Mouse (Mus musculus) ES-E14 (cell line): ENCODE measurements around the gene Oxsr1.

Source experiments
- CHD2 ChIP-seq: IDR thresholded peaks from 2 replicates; pipeline ENCODE4 v1.6.1; 2014; ENCODE audit warnings: mild to moderate bottlenecking, low read depth, low read length, inconsistent platforms
- MAFK ChIP-seq: IDR thresholded peaks from 2 replicates; pipeline ENCODE4 v1.6.1; 2014; ENCODE audit warnings: mild to moderate bottlenecking, low read depth, low read length, inconsistent platforms; ENCODE audit not compliant: insufficient read depth

DNA sequence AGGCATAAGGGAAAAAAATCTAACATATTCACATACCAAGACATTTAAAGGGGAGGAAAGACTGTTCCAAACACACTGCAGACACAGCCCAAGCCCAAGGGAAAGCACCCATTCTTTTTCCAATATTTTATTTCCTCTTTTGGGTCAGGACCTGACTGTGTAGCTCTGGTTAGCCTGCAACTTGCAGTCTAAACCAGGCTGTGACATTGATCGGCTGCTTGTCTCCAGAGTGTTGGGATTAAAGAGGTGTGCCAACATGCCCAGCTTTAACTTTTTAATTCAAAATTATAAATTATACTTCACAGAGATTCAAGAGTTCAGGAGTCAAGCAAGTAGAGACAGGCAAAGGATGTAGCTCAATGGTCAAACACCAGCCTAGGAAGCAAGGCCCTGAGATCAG is 67.1 kb downstream of the Oxsr1 start:
- TF ChIP-seq MAFK = no peak
- TF ChIP-seq CHD2 = no peak
